Mouse (Mus musculus): ENCODE measurements around the gene Vmn1r218.
"Not testable (repeated sequence)": the region's sequence is repeated elsewhere in the genome, so short reads cannot be mapped to it uniquely, and the experiment has no call there.

Gene Vmn1r218

DNA sequence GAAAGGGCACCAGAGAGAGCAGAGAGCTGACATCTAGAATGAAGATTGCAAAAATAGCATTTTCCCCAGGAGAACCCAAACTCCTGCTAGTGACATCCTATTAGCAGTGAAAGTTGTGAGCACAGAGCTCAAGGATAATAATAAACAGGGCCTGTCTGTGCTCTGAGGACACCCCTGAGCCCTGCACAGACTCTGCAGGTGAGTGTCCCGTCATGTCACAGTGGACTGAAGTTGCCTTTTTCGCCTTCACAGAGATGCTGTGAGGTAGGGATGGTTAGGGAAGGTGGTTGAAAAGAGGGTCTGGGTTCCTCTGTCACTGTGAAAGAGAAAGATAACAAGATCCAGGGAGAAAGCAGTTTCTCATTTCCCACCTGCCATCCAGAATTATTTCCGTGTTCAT lies at the start of gene Vmn1r218:
Vmn1r218 (plus strand) TSS at position 57 of the 400 bp plus-strand sequence.
- DNase-seq (ENCODE audit: low spot score), result no peak

DNA sequence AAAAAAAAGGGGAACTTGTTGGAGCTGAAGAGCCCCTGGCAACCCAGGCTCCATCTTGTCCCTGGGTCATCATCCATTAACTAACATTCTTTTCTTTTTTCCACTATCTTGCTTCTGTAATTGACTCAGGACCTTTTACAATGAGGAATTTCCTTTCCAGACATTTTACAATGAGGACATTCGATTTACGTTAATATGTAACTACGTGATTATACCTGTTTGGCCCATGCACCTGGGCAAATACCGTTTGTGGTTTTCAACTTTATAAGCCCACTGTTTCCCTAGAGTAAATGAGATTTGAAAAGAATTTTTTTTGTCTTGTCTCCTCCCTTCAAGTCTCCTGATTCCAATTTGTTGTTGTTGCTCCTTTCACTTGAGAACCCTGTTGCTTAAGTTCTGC lies 38.6 kb upstream of the Vmn1r218 start:
- DNase-seq (ENCODE audit: low spot score), result no peak

GRCm38 (mm10) chr13:23118126-23118525 lies 14.8 kb upstream of the Vmn1r218 start, which contains the start of gene Vmn1r217:
TSS of gene Vmn1r217 (minus strand) at chr13:23118226.
- DNase-seq (ENCODE audit: low spot score), result not testable (repeated sequence)

DNA sequence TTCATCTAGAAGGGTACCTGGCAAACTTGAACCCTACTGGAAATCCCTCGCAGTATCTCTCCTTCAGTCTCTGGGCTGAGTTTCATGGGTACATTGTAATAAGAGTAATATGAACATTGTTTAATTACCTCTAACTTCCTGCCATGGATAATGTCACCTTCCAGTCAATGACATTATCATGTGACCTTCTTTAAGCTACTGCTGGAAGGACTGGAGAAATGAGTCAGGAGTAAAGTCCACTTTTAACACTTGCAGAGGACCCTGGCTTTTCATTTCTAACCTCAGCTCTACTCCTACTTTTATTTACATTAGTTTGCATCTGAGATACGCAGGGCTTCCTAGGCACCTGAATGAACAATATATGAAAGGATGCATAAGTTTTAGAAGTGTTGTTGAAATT lies 12.3 kb upstream of the Vmn1r218 start:
- no peak for DNase-seq (ENCODE audit: low spot score)

DNA sequence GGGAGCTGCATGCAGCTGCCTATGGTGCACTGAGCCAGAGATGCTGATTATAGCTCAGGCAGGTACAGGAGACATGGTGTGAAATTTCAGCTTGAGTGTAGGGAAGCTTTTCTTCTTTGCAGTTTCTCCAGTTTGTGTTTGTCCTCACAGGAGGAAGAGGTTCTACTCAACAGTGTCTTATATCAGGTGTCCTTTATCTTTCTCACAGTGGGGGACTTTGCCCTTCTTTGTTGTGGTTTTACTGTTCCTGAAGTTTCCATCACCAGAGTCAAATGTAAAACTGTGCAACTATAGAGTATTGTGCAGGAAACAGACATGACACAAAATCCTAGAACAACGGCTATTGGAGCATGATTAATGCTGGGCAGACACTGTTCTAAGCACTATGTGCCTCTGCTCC lies 546 bp downstream of the Vmn1r218 start:
- DNase-seq (ENCODE audit: low spot score), result no peak

GRCm38 (mm10) chr13:23138880-23139279 lies 5.9 kb downstream of the Vmn1r218 start:
- DNase-seq (ENCODE audit: low spot score), result no peak

GRCm38 (mm10) chr13:23157848-23158247 lies 24.9 kb downstream of the Vmn1r218 start:
- DNase-seq (ENCODE audit: low spot score), result no peak

GRCm38 (mm10) chr13:23159012-23159411 lies 26.1 kb downstream of the Vmn1r218 start, which contains the start of gene Vmn1r219:
TSS of gene Vmn1r219 (plus strand) at chr13:23159312.
- no peak for DNase-seq (ENCODE audit: low spot score)

DNA sequence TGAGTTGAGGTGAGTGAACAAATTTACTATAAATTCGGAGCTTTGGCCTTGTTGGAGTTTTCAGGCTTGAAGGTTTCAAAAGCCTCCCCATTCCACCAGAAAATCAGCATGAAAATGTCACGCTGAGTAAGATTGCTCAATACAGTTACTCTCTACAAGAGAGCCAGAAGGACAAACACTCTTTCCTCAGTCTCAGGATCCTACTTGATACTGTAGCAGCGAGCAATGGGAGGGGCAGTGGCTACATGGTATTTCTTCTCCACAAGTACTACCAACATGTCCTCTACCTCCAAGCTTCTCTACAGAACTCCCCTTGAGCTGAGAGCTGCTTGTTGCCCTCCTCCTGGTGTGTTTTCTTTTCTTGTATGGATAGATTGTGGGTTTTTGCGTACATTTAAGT lies 33.5 kb downstream of the Vmn1r218 start:
- not testable (repeated sequence) for DNase-seq (ENCODE audit: low spot score)

- DNase-seq (ENCODE audit: low spot score), result no peak
Observed at GRCm38 (mm10) chr13:23187875-23188274, 54.9 kb downstream of the Vmn1r218 start, which contains the start of gene Vmn1r220. TSS of gene Vmn1r220 (minus strand) at chr13:23187975.
